Mouse (Mus musculus) forebrain, embryonic 12.5 days (tissue): ENCODE data around the gene Cep68. TPM values are rescaled to one million over a fixed set of nuclear protein-coding genes. Genes with fewer than 3 reads are reported as not detected.
"Not testable (repeated sequence)": the region's sequence is repeated elsewhere in the genome, so short reads cannot be mapped to it uniquely, and the experiment has no call there.

Source experiments
- ATAC-seq: fragments of 200-750 bp; cut with Nextera tagmentation; 2 replicates; pipeline ENCODE4 v1.8.0; 2017; ENCODE audit warnings: moderate TSS enrichment; ENCODE audit not compliant: low FRiP score
- H3K27ac ChIP-seq: fragments of 300-500 bp; sonication (generic); 2 replicates; pipeline ENCODE4 v1.5.1; 2016; ENCODE audit warnings: mild to moderate bottlenecking
- H3K27me3 ChIP-seq: fragments of 300-500 bp; sonication (generic); 2 replicates; pipeline ENCODE4 v1.6.1; 2016; ENCODE audit warnings: mild to moderate bottlenecking
- H3K36me3 ChIP-seq: fragments of 300-500 bp; sonication (generic); replicated peaks from 2 replicates; pipeline ENCODE4 v1.6.1; 2016; ENCODE audit warnings: mild to moderate bottlenecking
- H3K4me1 ChIP-seq: fragments of 300-500 bp; sonication (generic); 2 replicates; pipeline ENCODE4 v1.6.1; 2016
- H3K4me2 ChIP-seq: fragments of 300-500 bp; sonication (generic); 2 replicates; pipeline ENCODE4 v1.6.1; 2016; ENCODE audit warnings: mild to moderate bottlenecking, moderate library complexity
- H3K4me3 ChIP-seq: fragments of 300-500 bp; sonication (generic); replicated peaks from 2 replicates; pipeline ENCODE4 v1.5.1; 2016; ENCODE audit warnings: mild to moderate bottlenecking
- H3K9ac ChIP-seq: fragments of 300-500 bp; sonication (generic); 2 replicates; pipeline ENCODE4 v1.6.1; 2016; ENCODE audit warnings: mild to moderate bottlenecking
- H3K9me3 ChIP-seq: fragments of 300-500 bp; sonication (generic); 2 replicates; pipeline ENCODE4 v1.6.1; 2016
- WGBS: fragments of 180-500 bp; shearing (Covaris S2); methylation state at CpG from one replicate; pipeline ENCODE4 v1.1.7; 2016; 5-methylcytosine and 5-hydroxymethylcytosine counted together
- polyA plus RNA-seq: library from polyadenylated mRNA; unstranded; fragments of >200 nt; fragmentation: Nextera tagmentation; extraction: Ambion mirVana; gene quantifications from 2 replicates; pipeline ENCODE4 v1.2.1, GENCODE M21; 2016

Cep68 gene
- polyA plus RNA-seq, 1 experiment from 2014 or later: 36.3 TPM

DNA sequence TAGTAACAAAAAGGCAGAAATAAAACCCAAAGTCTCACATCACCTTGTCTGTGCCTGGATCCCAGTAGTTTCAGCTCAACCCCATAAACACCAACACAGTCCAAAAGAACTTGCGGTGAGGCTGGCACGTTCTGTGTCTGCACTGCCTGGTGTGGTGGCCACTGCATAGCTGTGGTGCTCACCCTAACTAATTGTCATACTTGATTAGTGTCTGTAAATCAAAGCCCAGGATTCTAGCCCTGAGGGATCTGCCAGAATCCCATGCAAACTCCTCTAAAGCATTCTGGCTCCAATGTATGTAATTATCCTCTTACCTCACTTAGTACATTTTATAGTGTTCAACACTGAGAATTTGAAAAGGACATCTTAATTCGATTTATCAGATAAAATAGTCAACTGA lies 11.3 kb downstream of the Cep68 start:
- H3K36me3 ChIP-seq: peaks cover 85% of the 10 kb centered on the region
- WGBS: 94% methylated on average over 3 of the region's 3 CpGs
- no peak for ATAC-seq
- no peak overlapping the region for H3K4me2 ChIP-seq
- 0 out of 2 replicates have a peak, but pooled peaks cover 3% of the 10 kb centered on the region for H3K4me1 ChIP-seq
- H3K9ac ChIP-seq: no peak overlapping the region
- no peak overlapping the region for H3K27ac ChIP-seq
- H3K27me3 ChIP-seq: no peaks in the 10 kb centered on the region
- H3K9me3 ChIP-seq: no peaks in the 10 kb centered on the region
- H3K4me3 ChIP-seq: no peak overlapping the region

DNA sequence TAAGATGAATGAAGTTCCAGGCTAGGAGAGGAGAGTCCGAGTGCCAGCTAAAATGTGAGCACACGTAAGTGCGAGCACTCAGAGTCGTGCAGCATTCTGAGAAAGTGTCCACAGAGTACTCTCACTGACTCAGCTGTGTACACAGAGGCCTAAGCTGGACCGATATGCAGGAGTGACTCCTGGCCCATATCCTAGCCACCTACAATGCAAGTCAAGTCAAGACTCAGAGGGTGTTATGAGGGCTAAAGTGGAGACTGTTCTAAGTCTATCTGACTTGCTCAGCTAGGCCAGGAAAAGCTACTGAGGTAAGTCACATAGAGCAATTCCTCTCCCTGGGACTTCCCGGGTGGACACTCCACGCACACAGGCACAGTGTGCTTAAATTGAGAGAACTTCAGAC lies 12.2 kb downstream of the Cep68 start:
- H3K4me3 ChIP-seq: no peak overlapping the region
- H3K9ac ChIP-seq: no peak overlapping the region
- no peak overlapping the region for H3K4me2 ChIP-seq
- H3K36me3 ChIP-seq: peaks cover 94% of the 10 kb centered on the region
- no peaks in the 10 kb centered on the region for H3K27me3 ChIP-seq
- H3K4me1 ChIP-seq: 0 out of 2 replicates have a peak, but pooled peaks cover 4% of the 10 kb centered on the region
- 95% methylated on average over 7 of the region's 7 CpGs for WGBS
- H3K27ac ChIP-seq: no peak overlapping the region
- no peaks in the 10 kb centered on the region for H3K9me3 ChIP-seq
- no peak for ATAC-seq

DNA sequence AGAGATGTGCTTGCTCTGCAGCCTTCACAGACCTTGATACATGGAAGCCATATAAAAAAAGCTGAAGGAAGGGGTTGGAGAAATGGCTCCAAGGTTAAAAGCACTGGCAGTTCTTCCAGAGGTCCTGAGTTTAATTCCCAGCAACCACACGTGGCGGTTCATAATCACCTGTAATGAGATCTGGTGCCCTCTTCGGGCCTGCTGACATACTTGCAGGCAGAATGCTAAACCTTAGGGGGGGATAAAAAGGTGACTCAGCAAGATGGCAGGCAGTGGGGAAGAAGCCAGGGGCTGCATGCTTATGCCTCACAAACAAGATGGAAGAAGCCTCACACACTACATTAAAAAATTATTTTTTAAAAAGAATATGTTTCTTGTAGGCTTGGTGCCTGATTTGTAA lies 15.0 kb downstream of the Cep68 start:
- peaks cover 14% of the 10 kb centered on the region for H3K4me1 ChIP-seq
- H3K4me2 ChIP-seq: no peak overlapping the region
- no peak for ATAC-seq
- no peaks in the 10 kb centered on the region for H3K27me3 ChIP-seq
- no peaks in the 10 kb centered on the region for H3K9me3 ChIP-seq
- H3K4me3 ChIP-seq: no peak overlapping the region
- H3K27ac ChIP-seq: no peak overlapping the region
- H3K36me3 ChIP-seq: peaks cover 88% of the 10 kb centered on the region
- WGBS: 58% methylated on average over 3 of the region's 3 CpGs
- H3K9ac ChIP-seq: no peak overlapping the region

DNA sequence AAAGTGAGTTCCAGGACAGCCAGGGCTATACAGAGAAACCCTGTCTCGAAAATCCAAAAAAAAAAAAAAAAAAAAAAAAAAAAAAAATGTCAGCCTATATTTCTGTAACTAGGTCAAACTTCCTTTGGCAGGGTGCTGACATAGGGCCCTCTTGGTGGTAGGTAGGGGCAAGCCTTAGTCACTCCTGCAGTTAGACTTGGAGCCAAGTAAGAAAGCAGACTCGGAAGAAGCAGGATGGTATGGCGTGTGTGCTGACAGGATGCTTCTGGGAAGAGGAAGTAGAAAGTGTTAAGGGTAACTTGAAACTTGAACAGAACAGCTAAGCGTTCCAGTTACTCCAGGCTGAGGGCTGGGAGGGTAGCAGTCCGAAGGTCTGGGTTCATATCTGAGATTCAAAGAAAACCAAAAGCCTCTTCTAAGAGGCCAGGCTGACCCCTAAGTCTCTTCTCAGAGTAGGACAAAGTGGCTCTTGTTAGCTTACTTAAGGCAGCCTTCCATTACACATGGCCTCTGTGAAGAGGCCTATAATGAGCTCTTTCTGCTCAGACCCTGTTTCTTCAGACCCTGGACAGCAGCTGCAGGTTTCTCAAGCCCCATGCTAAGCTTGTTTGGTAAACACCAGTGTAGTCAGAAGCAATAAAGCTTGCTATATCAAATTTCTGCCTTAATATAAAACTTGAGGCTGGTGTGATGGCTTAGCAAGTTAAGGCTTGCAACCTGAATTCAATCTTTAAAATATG lies 17.0 kb downstream of the Cep68 start:
- Histone ChIP-seq H3K4me1 (peaks cover 17% of the 10 kb centered on the region), H3K27me3 (no peaks in the 10 kb centered on the region), H3K27ac (peak overlapping the region; percentile 31; the same call in 1 of the 2 replicates), H3K36me3 (peaks cover 89% of the 10 kb centered on the region), H3K9ac (no peak overlapping the region), H3K9me3 (no peaks in the 10 kb centered on the region), H3K4me3 (no peak overlapping the region), H3K4me2 (no peak overlapping the region)
- no peak for ATAC-seq
- 74% methylated on average over 4 of the region's 5 CpGs for WGBS

DNA sequence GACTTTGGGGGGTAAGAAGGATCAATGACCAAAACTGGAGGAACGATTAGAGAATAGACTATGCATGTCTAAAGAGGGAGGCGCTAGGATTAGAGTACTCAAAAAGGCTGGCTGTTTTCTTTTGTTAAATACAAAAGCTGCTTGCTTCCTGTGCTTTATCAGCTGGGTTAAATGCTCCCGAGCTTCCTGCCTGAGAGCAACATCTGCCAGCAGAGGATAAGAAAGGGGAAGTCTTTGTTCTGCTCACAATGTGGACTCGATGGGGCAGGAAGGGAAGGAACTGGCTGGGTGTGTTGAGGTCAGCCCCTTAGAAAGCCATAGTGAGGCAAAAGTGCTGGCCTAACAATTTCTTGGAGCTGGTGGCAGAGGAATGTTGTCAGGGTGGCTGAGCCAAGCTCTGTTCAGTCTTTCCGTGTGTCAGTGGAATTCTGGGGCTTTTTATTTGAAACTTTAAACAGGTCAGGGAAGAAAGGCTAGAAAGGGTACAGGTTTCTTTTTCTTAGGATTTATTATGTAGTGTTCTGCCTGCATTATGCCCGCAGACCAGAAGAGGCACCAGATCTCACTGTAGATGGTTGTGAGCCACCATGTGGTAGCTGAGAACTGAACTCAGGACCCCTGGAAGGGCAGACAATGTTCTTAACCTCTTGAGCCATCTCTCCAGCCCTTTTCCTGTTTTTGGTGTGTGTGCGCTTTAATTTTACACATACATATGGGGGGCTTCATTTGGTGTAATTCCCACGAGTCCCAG lies 17.9 kb downstream of the Cep68 start:
- WGBS: 34% methylated on average over 8 of the region's 8 CpGs
- Histone ChIP-seq H3K4me2 (no peak overlapping the region), H3K9me3 (no peaks in the 10 kb centered on the region), H3K27me3 (no peaks in the 10 kb centered on the region), H3K4me3 (no peak overlapping the region), H3K4me1 (peaks cover 17% of the 10 kb centered on the region), H3K36me3 (peaks cover 81% of the 10 kb centered on the region), H3K9ac (no peak overlapping the region), H3K27ac (peak overlapping the region; percentile 69)
- ATAC-seq: no peak

DNA sequence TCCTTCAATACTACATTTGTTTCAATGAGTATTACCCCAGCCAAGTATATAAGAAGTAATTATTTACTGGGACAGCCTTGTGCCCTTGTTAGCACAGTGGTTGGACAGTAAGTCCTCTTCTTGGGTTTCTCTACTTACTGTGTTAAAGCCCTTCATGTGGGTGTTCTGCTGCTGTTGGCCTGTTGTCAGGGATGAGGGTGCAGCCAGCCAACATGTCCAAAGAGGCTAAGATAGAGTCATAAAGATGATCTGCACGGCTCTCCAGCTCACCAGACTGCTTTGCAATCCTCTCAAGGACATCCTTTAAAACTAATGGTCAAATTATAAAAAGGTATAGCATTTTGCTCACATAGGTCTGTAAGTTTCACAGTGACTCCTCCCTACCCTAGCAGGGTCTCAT lies 18.9 kb downstream of the Cep68 start:
- Histone ChIP-seq H3K4me3 (no peak overlapping the region), H3K36me3 (peaks cover 82% of the 10 kb centered on the region), H3K9ac (no peak overlapping the region), H3K4me2 (no peak overlapping the region), H3K27ac (no peak overlapping the region), H3K9me3 (no peaks in the 10 kb centered on the region), H3K27me3 (no peaks in the 10 kb centered on the region), H3K4me1 (peaks cover 17% of the 10 kb centered on the region)
- ATAC-seq: no peak
- WGBS: 88% methylated on average over 1 of the region's 1 CpGs

DNA sequence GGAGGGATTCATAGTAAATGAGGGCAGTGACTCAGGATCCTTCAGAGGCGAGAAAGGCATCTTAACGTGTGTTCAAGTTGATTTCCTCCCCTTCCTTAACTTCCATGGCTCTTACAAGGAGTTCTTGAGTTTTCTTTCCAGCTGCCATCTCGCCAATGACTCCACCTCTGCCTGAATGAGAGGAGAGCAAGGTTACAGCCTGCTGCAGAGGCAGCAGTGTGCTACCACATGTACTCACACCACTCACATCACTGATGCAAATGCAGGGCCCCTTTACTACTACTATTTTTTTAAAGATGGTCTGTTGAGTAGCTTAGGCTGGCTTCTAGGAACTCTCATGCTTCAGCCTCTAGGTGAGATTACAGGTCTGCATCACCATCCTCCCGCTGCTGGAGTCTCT lies 19.9 kb downstream of the Cep68 start:
- H3K27me3 ChIP-seq: no peaks in the 10 kb centered on the region
- H3K9me3 ChIP-seq: no peaks in the 10 kb centered on the region
- no peak overlapping the region for H3K4me3 ChIP-seq
- peaks cover 17% of the 10 kb centered on the region for H3K4me1 ChIP-seq
- no peak overlapping the region for H3K9ac ChIP-seq
- H3K27ac ChIP-seq: no peak overlapping the region
- H3K36me3 ChIP-seq: peaks cover 81% of the 10 kb centered on the region
- no peak overlapping the region for H3K4me2 ChIP-seq
- 84% methylated on average over 4 of the region's 4 CpGs for WGBS
- no peak for ATAC-seq

DNA sequence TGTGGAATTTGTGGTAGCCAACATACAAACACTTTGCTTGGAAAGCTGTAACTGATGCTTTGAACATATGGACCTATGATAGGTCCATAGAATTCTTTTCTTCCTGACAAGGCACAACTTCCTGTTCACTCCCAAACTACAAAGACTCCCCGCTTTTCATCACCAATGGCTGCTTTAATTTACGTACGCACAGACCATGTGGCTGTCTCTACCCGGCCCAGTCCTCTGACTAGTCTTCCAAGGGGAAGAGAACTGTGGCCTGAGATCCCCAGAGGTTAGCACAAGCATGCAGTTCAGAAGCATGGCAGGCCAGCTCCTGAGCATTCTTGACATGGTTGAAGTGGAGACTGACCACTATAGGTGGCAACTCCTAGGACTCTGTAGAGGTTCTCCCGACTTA lies 20.6 kb downstream of the Cep68 start:
- Histone ChIP-seq H3K4me1 (peaks cover 17% of the 10 kb centered on the region), H3K27ac (no peak overlapping the region), H3K9ac (no peak overlapping the region), H3K36me3 (peaks cover 83% of the 10 kb centered on the region), H3K4me2 (no peak overlapping the region), H3K9me3 (no peaks in the 10 kb centered on the region), H3K27me3 (no peaks in the 10 kb centered on the region), H3K4me3 (no peak overlapping the region)
- WGBS: 88% methylated on average over 5 of the region's 5 CpGs
- no peak for ATAC-seq

DNA sequence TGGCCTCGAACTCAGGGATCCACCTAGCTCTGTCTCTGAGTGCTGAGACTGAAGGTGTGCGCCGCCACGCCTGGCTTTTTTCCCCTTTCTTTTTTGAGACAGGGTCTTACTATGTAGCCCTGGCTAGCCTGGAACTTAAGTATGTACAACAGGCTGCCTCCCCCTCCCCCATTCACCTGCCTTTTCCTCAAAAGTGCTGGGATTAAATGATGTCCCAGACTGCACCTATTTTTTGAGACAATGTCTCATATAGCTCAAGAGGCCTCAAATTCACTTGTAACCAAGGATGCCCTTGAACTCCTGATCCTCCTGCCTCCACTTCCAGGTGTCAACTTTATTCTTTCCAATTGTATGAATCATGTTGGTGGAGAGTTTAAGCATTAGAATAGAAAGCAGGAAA lies 23.3 kb downstream of the Cep68 start:
- Histone ChIP-seq H3K36me3 (peaks cover 75% of the 10 kb centered on the region), H3K4me3 (no peak overlapping the region), H3K27me3 (no peaks in the 10 kb centered on the region), H3K27ac (no peak overlapping the region), H3K9me3 (no peaks in the 10 kb centered on the region), H3K9ac (no peak overlapping the region), H3K4me1 (peaks cover 6% of the 10 kb centered on the region), H3K4me2 (no peak overlapping the region)
- 96% methylated on average over 4 of the region's 4 CpGs for WGBS
- no peak for ATAC-seq

DNA sequence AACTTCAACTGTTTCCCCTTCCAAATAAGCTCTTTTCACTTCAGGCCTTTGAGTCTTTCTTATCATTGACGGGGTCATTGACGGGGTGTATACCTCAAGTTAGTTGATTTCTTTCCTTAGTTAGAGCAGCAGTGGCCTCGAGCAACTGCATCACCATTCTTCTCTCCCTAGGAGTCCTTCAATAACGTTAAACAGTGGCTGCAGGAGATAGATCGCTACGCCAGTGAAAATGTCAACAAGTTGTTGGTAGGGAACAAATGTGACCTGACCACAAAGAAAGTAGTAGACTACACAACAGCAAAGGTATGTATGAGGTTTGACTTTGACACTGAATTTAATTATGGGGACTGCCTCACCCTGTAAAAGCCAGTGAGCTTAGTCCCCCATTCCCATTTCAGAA lies 25.0 kb downstream of the Cep68 start:
- ATAC-seq: no peak
- H3K9ac ChIP-seq: no peak overlapping the region
- H3K27ac ChIP-seq: no peak overlapping the region
- H3K4me3 ChIP-seq: no peak overlapping the region
- 75% methylated on average over 6 of the region's 6 CpGs for WGBS
- H3K27me3 ChIP-seq: no peaks in the 10 kb centered on the region
- peaks cover 70% of the 10 kb centered on the region for H3K36me3 ChIP-seq
- no peak overlapping the region for H3K4me2 ChIP-seq
- H3K4me1 ChIP-seq: 0 out of 2 replicates have a peak, but pooled peaks cover 3% of the 10 kb centered on the region
- no peaks in the 10 kb centered on the region for H3K9me3 ChIP-seq

DNA sequence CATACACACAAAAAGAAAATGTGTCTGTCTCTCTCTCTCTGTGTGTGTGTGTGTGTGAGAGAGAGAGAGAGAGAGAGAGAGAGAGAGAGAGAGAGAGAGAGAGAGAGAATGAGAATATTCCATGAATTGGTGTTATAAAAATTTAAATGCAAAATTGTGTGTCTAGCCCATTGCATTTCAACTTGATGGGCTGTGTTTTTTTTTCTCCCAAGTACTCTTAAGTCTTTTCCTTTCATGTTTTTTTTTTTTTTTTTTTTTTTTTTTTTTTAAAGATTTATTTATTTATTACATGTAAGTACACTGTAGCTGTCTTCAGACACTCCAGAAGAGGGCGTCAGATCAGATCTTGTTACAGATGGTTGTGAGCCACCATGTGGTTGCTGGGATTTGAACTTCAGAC lies 27.6 kb downstream of the Cep68 start:
- H3K27me3 ChIP-seq, H3K9ac ChIP-seq, H3K4me1 ChIP-seq, H3K4me2 ChIP-seq, ATAC-seq, H3K27ac ChIP-seq, H3K4me3 ChIP-seq, H3K9me3 ChIP-seq: not testable (repeated sequence)
- WGBS: no CpG with 5 or more reads among the region's 1 CpGs
- peaks cover 75% of the 10 kb centered on the region for H3K36me3 ChIP-seq

DNA sequence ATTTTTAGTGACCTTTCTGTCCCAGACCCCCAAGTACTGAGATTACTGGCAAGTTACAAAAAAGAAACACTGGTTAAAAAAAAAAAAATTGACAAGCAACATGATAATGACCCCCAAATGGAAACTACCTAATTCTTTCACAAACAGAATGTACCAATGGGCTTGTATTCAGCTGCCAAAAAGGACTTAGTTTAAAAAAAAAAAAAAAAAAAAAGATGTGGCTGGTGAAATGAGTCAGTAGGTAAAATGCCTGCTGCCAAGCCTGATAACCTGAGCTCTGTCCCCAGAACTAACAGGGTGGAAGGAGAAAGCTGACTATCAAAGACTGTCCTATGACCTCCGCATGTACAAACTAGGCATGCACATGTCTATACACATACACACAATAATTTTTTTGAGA lies 32.0 kb downstream of the Cep68 start:
- H3K4me1 ChIP-seq: no peaks in the 10 kb centered on the region
- H3K4me3 ChIP-seq: no peak overlapping the region
- ATAC-seq: no peak
- H3K36me3 ChIP-seq: peaks cover 57% of the 10 kb centered on the region
- H3K27ac ChIP-seq: no peak overlapping the region
- WGBS: 100% methylated on average over 1 of the region's 1 CpGs
- no peaks in the 10 kb centered on the region for H3K9me3 ChIP-seq
- no peak overlapping the region for H3K4me2 ChIP-seq
- H3K27me3 ChIP-seq: no peaks in the 10 kb centered on the region
- no peak overlapping the region for H3K9ac ChIP-seq

DNA sequence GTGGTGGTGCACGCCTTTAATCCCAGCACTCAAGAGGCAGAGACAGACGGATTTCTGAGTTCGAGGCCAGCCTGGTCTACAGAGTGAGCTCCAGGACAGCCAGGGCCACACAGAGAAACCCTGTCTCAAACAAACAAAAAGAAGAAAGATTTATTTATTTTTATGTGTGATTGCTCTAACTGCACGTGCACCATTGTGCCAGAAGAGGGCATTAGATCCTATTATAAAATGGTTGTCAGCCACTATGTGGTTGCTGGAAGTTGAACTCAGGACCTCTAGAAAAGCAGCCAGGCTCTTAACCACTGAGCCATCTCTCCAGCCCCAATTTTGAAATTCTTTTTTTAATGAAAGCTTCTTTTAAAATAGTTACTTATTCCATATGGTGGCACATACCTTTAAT lies 32.8 kb downstream of the Cep68 start:
- Histone ChIP-seq H3K4me1 (no peaks in the 10 kb centered on the region), H3K27ac (no peak overlapping the region), H3K27me3 (no peaks in the 10 kb centered on the region), H3K4me3 (no peak overlapping the region), H3K36me3 (peaks cover 55% of the 10 kb centered on the region), H3K4me2 (no peak overlapping the region), H3K9ac (no peak overlapping the region), H3K9me3 (no peaks in the 10 kb centered on the region)
- no peak for ATAC-seq
- WGBS: 84% methylated on average over 4 of the region's 4 CpGs
